Mouse (Mus musculus) midbrain, postnatal 0 days (tissue): ENCODE measurements around the gene 5031439G07Rik. TPM values are rescaled to one million over a fixed set of nuclear protein-coding genes. Genes with fewer than 3 reads are reported as not detected.
"Not testable (repeated sequence)": the region's sequence is repeated elsewhere in the genome, so short reads cannot be mapped to it uniquely, and the experiment has no call there.

ENCODE experiments used
- ATAC-seq: fragments of 200-750 bp; cut with Nextera tagmentation; 2 replicates; pipeline ENCODE4 v1.8.0; 2017; ENCODE audit warnings: moderate number of reproducible peaks, mild to moderate bottlenecking, moderate TSS enrichment, moderate library complexity; ENCODE audit not compliant: low FRiP score
- DNase-seq: peaks from one replicate; pipeline ENCODE4 v3.0.0-alpha.2; 2015; ENCODE audit warnings: low spot score
- H3K27ac ChIP-seq: fragments of 300-500 bp; sonication (generic); 2 replicates; pipeline ENCODE4 v1.5.1; 2014; ENCODE audit warnings: low read depth, mild to moderate bottlenecking, low read length, mixed read lengths
- H3K27me3 ChIP-seq: fragments of 300-500 bp; sonication (generic); 2 replicates; pipeline ENCODE4 v1.6.1; 2014; ENCODE audit warnings: low read length, control low read depth, mixed read lengths; ENCODE audit not compliant: insufficient read depth
- H3K36me3 ChIP-seq: fragments of 300-500 bp; sonication (generic); 2 replicates; pipeline ENCODE4 v1.6.1; 2014; ENCODE audit warnings: low read length, control low read depth, mixed read lengths; ENCODE audit not compliant: insufficient read depth
- H3K4me1 ChIP-seq: fragments of 300-500 bp; sonication (generic); 2 replicates; pipeline ENCODE4 v1.6.1; 2014; ENCODE audit warnings: mild to moderate bottlenecking, control low read depth, antibody characterized with exemption, low read length, mixed read lengths; ENCODE audit not compliant: insufficient read depth
- H3K4me2 ChIP-seq: fragments of 300-500 bp; sonication (generic); 2 replicates; pipeline ENCODE4 v1.6.1; 2014; ENCODE audit warnings: low read depth, mild to moderate bottlenecking, low read length, mixed read lengths; ENCODE audit not compliant: poor library complexity, severe bottlenecking
- H3K4me3 ChIP-seq: fragments of 300-500 bp; sonication (generic); 2 replicates; pipeline ENCODE4 v1.5.1; 2014; ENCODE audit warnings: low read depth, mild to moderate bottlenecking, low read length, moderate library complexity
- H3K9ac ChIP-seq: fragments of 300-500 bp; sonication (generic); replicated peaks from 2 replicates; pipeline ENCODE4 v1.6.1; 2014; ENCODE audit warnings: mild to moderate bottlenecking, low read length, moderate library complexity, mixed read lengths; ENCODE audit not compliant: poor library complexity, severe bottlenecking
- H3K9me3 ChIP-seq: fragments of 300-500 bp; sonication (generic); 2 replicates; pipeline ENCODE4 v1.6.1; 2016; ENCODE audit warnings: low read length, control low read depth
- CTCF ChIP-seq: IDR thresholded peaks from 2 replicates; pipeline ENCODE4 v1.5.1; 2016; ENCODE audit warnings: antibody characterized with exemption, mild to moderate bottlenecking
- WGBS: fragments of 180-500 bp; shearing (Covaris S2); extraction: QIAGEN DNeasy Blood & Tissue Kit; methylation state at CpG from one replicate; pipeline ENCODE4 v1.1.7; 2014; 5-methylcytosine and 5-hydroxymethylcytosine counted together
- microRNA-seq: library from miRNA; unstranded; fragments of <30 nt; microRNA quantifications from one replicate; pipeline ENCODE4, GENCODE M21; 2016; ENCODE audit warnings: borderline number of aligned reads
- polyA plus RNA-seq: library from polyadenylated mRNA; unstranded; fragments of >200 nt; fragmentation: Nextera tagmentation; extraction: Ambion mirVana; gene quantifications from 2 replicates; pipeline ENCODE4 v1.2.1, GENCODE M21; 2015
- total RNA-seq: library from RNA; depleted of rRNA; stranded (reverse); fragments of >200 nt; gene quantifications from 2 replicates; pipeline ENCODE4 v1.2.3, GENCODE M21; 2014; rRNA removed

5031439G07Rik gene
- total and polyA plus RNA-seq, 2 experiments from 2014 or later = 22.2 to 127 TPM

GRCm38 (mm10) chr15:84913201-84913600 is 75.2 kb downstream of the 5031439G07Rik start:
- no peak for ATAC-seq
- Histone ChIP-seq H3K27me3 (no peaks in the 10 kb centered on the region), H3K9me3 (peaks cover 6% of the 10 kb centered on the region; the same call in 1 of the 2 replicates), H3K36me3 (no peaks in the 10 kb centered on the region), H3K4me1 (no peaks in the 10 kb centered on the region), H3K4me2 (no peak overlapping the region), H3K9ac (no peak overlapping the region), H3K27ac (no peak overlapping the region), H3K4me3 (no peak overlapping the region)
- peak; percentile 31 for DNase-seq
- 83% methylated on average over 3 of the region's 3 CpGs for WGBS
- no peak for TF ChIP-seq CTCF

DNA sequence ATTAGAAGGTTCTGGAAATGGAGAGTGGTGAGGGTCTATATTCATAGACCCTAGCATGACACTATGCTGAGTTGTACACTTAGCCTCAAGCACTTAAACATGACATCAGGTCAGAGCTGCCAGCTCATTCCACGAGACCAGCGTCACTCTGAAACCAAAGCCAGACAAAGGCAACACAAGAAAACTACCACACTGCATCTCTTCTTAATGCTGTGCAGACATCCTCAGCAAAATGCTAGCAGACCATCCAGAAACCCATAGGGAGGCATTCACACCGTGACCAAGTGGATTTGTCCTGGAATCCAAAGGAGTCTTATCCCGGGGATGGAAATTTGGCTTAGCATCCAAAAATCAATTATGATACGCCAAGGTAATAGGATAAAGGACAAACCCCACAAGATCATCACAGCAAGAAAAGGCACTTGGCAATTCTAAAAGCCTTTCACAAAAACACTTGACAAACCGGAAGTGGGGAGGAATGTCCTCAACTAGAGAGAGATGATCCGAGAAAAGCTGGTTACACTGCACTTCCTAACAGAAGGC is 84.4 kb downstream of the 5031439G07Rik start:
- Histone ChIP-seq H3K4me1 (no peaks in the 10 kb centered on the region), H3K4me3 (no peak overlapping the region), H3K27me3 (peaks cover 15% of the 10 kb centered on the region), H3K9ac (no peak overlapping the region), H3K27ac (no peak overlapping the region), H3K9me3 (no peaks in the 10 kb centered on the region), H3K36me3 (no peaks in the 10 kb centered on the region), H3K4me2 (no peak overlapping the region)
- peak; percentile 42 for DNase-seq
- WGBS = 23% methylated on average over 7 of the region's 7 CpGs
- ATAC-seq = no peak
- TF ChIP-seq CTCF = no peak

DNA sequence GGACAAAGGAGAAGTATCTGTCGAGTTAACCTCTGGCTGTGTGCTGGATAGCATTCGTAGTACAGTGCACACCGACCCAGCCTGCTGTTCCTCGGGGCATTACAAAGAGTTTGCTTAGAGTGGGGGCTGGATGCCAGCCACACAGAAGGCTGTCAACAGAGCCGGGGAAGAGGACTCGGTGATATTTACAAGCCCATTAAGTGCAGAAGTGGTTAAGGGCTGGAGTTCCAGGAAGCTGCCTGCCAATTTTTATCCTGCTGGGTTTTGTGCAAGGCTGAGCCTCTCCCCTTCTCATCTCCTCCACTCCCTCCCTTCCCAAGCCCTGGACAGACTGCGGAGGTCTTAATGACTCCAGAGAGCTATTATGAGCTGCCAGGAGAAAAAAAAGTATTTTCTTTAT is 90.3 kb downstream of the 5031439G07Rik start:
- Histone ChIP-seq H3K36me3 (no peaks in the 10 kb centered on the region), H3K9me3 (no peaks in the 10 kb centered on the region), H3K4me2 (no peak overlapping the region), H3K9ac (0 out of 2 replicates have a peak overlapping the region, but pooled peaks have one; percentile 24), H3K4me3 (no peak overlapping the region), H3K27ac (no peak overlapping the region), H3K4me1 (0 out of 2 replicates have a peak, but pooled peaks cover 5% of the 10 kb centered on the region), H3K27me3 (peaks cover 5% of the 10 kb centered on the region)
- no peak for TF ChIP-seq CTCF
- WGBS = 32% methylated on average over 7 of the region's 7 CpGs
- ATAC-seq (no peak), DNase-seq (peak; percentile 80)

- 77% methylated on average over 1 of the region's 1 CpGs for WGBS
- TF ChIP-seq CTCF = no peak
- Histone ChIP-seq H3K36me3 (no peaks in the 10 kb centered on the region), H3K9me3 (no peaks in the 10 kb centered on the region), H3K4me1 (0 out of 2 replicates have a peak, but pooled peaks cover 5% of the 10 kb centered on the region), H3K27ac (no peak overlapping the region), H3K27me3 (peaks cover 1% of the 10 kb centered on the region), H3K4me3 (no peak overlapping the region), H3K9ac (no peak overlapping the region), H3K4me2 (no peak overlapping the region)
- no peak for ATAC-seq
- DNase-seq = no peak
Measured at GRCm38 (mm10) chr15:84896664-84897063, 91.7 kb downstream of the 5031439G07Rik start.

DNA sequence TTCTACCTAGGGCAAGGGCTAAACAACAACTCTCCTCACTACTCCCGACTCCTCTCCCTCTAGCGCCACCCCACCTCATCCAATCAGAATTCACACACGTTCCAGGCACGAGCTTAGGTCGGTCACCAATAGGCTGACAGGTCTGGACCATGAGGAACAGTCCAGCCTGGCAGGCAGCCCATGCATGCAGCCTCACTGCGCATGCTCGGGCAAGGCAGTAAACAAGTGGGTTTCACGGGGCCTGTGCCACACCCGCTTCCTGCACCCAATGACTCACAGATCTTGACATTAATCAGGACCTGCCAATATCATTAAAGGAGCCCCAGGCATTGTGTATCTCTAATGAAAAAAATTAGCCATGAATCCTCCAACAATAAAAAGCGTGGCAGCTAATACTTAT is 92.1 kb downstream of the 5031439G07Rik start:
- H3K9me3 ChIP-seq, ATAC-seq, H3K27ac ChIP-seq, H3K9ac ChIP-seq, H3K4me3 ChIP-seq, H3K36me3 ChIP-seq, H3K27me3 ChIP-seq, H3K4me2 ChIP-seq, DNase-seq, H3K4me1 ChIP-seq: not testable (repeated sequence)
- 82% methylated on average over 10 of the region's 10 CpGs for WGBS

Small RNA genes within 50 kb of the gene (microRNA-seq; reads per million reads assigned to microRNA genes)
- gene Mir1249 = 93.1 reads per million, percentile 43 among the genes with 10 or more reads in this experiment

Other genes with a start within 250 kb of the 5031439G07Rik start
- 11.7 and 14.2 TPM in 2 replicates for gene Phf21b, start 132.5 kb downstream of the 5031439G07Rik start, total RNA-seq
- gene Phf21b, start 132.5 kb downstream of the 5031439G07Rik start, polyA plus RNA-seq = 1.1 and 1.4 TPM in 2 replicates
- gene Gm29666, start 68.5 kb downstream of the 5031439G07Rik start, total RNA-seq = 0.66 and 1.4 TPM in 2 replicates
- gene Gm29666, start 68.5 kb downstream of the 5031439G07Rik start, polyA plus RNA-seq = 0.56 and 0.67 TPM in 2 replicates
- gene Nup50, start 65.1 kb downstream of the 5031439G07Rik start, total RNA-seq = 16.2 and 16.8 TPM in 2 replicates
- 17.8 and 20.7 TPM in 2 replicates for gene Nup50, start 65.1 kb downstream of the 5031439G07Rik start, polyA plus RNA-seq
- gene Upk3a, start 28.6 kb upstream of the 5031439G07Rik start, total RNA-seq = 0.28 and 0.66 TPM in 2 replicates
- 3.0 and 3.6 TPM in 2 replicates for gene Upk3a, start 28.6 kb upstream of the 5031439G07Rik start, polyA plus RNA-seq
- 18.0 and 21.0 TPM in 2 replicates for gene Fam118a, start 40.4 kb upstream of the 5031439G07Rik start, total RNA-seq
- gene Fam118a, start 40.4 kb upstream of the 5031439G07Rik start, polyA plus RNA-seq = 29.5 TPM in 2 replicates
- gene Smc1b, start 143.4 kb upstream of the 5031439G07Rik start, total RNA-seq = 0.60 and 0.66 TPM in 2 replicates
- gene Smc1b, start 143.4 kb upstream of the 5031439G07Rik start, polyA plus RNA-seq = 0.18 and 0.39 TPM in 2 replicates
- gene Ribc2, start 143.5 kb upstream of the 5031439G07Rik start, total RNA-seq = 0.77 TPM in 1 of 2 replicates, not detected in the other
- 0.80 and 0.93 TPM in 2 replicates for gene Ribc2, start 143.5 kb upstream of the 5031439G07Rik start, polyA plus RNA-seq
- 57.8 and 64.5 TPM in 2 replicates for gene Fbln1, start 217.4 kb upstream of the 5031439G07Rik start, total RNA-seq
- 46.2 and 48.5 TPM in 2 replicates for gene Fbln1, start 217.4 kb upstream of the 5031439G07Rik start, polyA plus RNA-seq